Mouse (Mus musculus): ENCODE measurements around the gene Erf. TPM values are rescaled to one million over a fixed set of nuclear protein-coding genes. Genes with fewer than 3 reads are reported as not detected.

Erf gene
- polyA plus RNA-seq, 1 experiment from 2014 or later, result 22.6 TPM

- H3K9ac ChIP-seq (replicated peaks; ENCODE audit: low read length), result no peak overlapping the region
- ATAC-seq (replicated peaks; ENCODE audit: insufficient number of reproducible peaks, low FRiP score, low TSS enrichment, low read depth) (no peak), DNase-seq (ENCODE audit: low spot score) (no peak)
- H3K4me1 ChIP-seq (ENCODE audit: control insufficient read depth, insufficient read depth, low read length), result no peaks in the 10 kb centered on the region
- H3K27ac ChIP-seq (replicated peaks; ENCODE audit: low read depth, low read length), result no peak overlapping the region
- no peak overlapping the region for H3K4me3 ChIP-seq (ENCODE audit: low read depth, low read length)
- no peaks in the 10 kb centered on the region; the same call in 1 of the 2 replicates for H3K36me3 ChIP-seq (replicated peaks; ENCODE audit: control insufficient read depth, insufficient read depth, low read depth, low read length)
- 91% methylated on average over 4 of the region's 4 CpGs for WGBS
- H3K9me3 ChIP-seq (replicated peaks; ENCODE audit: control insufficient read depth, low read length), result no peaks in the 10 kb centered on the region
- H3K4me2 ChIP-seq (ENCODE audit: low read depth, low read length), result no peak overlapping the region
- no peaks in the 10 kb centered on the region for H3K27me3 ChIP-seq (ENCODE audit: control insufficient read depth, insufficient read depth, low read length)
Measured at GRCm38 (mm10) chr7:25210482-25210881, 40.1 kb downstream of the Erf start.

GRCm38 (mm10) chr7:25209161-25209622 is 41.4 kb downstream of the Erf start:
- Histone ChIP-seq H3K9me3 (replicated peaks; ENCODE audit: control insufficient read depth, low read length) (no peaks in the 10 kb centered on the region), H3K36me3 (replicated peaks; ENCODE audit: control insufficient read depth, insufficient read depth, low read depth, low read length) (no peaks in the 10 kb centered on the region; the same call in 1 of the 2 replicates), H3K27me3 (ENCODE audit: control insufficient read depth, insufficient read depth, low read length) (no peaks in the 10 kb centered on the region), H3K4me1 (ENCODE audit: control insufficient read depth, insufficient read depth, low read length) (no peaks in the 10 kb centered on the region), H3K4me2 (ENCODE audit: low read depth, low read length) (no peak overlapping the region), H3K27ac (replicated peaks; ENCODE audit: low read depth, low read length) (no peak overlapping the region), H3K9ac (replicated peaks; ENCODE audit: low read length) (no peak overlapping the region), H3K4me3 (ENCODE audit: low read depth, low read length) (no peak overlapping the region)
- WGBS, result 86% methylated on average over 3 of the region's 3 CpGs
- no peak for ATAC-seq (replicated peaks; ENCODE audit: insufficient number of reproducible peaks, low FRiP score, low TSS enrichment, low read depth)
- no peak for DNase-seq (ENCODE audit: low spot score)

- 88% methylated on average over 16 of the region's 16 CpGs for WGBS
Measured at GRCm38 (mm10) chr7:25206094-25206830, 44.3 kb downstream of the Erf start.

GRCm38 (mm10) chr7:25205355-25206093 is 45.0 kb downstream of the Erf start:
- H3K27ac ChIP-seq (replicated peaks; ENCODE audit: low read depth, low read length), result no peak overlapping the region
- no peak overlapping the region for H3K4me2 ChIP-seq (ENCODE audit: low read depth, low read length)
- no peaks in the 10 kb centered on the region for H3K4me1 ChIP-seq (ENCODE audit: control insufficient read depth, insufficient read depth, low read length)
- H3K4me3 ChIP-seq (ENCODE audit: low read depth, low read length), result no peak overlapping the region
- DNase-seq (ENCODE audit: low spot score), result no peak
- H3K9me3 ChIP-seq (replicated peaks; ENCODE audit: control insufficient read depth, low read length), result no peaks in the 10 kb centered on the region
- no peak overlapping the region; the same call in 1 of the 2 replicates for H3K9ac ChIP-seq (replicated peaks; ENCODE audit: low read length)
- ATAC-seq (replicated peaks; ENCODE audit: insufficient number of reproducible peaks, low FRiP score, low TSS enrichment, low read depth), result no peak
- H3K27me3 ChIP-seq (ENCODE audit: control insufficient read depth, insufficient read depth, low read length), result no peaks in the 10 kb centered on the region
- H3K36me3 ChIP-seq (replicated peaks; ENCODE audit: control insufficient read depth, insufficient read depth, low read depth, low read length), result no peaks in the 10 kb centered on the region; the same call in 1 of the 2 replicates
- WGBS, result 73% methylated on average over 16 of the region's 16 CpGs

More at GRCm38 (mm10) chr7:25206094-25206830, 44.3 kb downstream of the Erf start:
- no peak for ATAC-seq (replicated peaks; ENCODE audit: insufficient number of reproducible peaks, low FRiP score, low TSS enrichment, low read depth)
- H3K4me2 ChIP-seq (ENCODE audit: low read depth, low read length), result no peak overlapping the region
- H3K36me3 ChIP-seq (replicated peaks; ENCODE audit: control insufficient read depth, insufficient read depth, low read depth, low read length), result no peaks in the 10 kb centered on the region; the same call in 1 of the 2 replicates
- H3K9me3 ChIP-seq (replicated peaks; ENCODE audit: control insufficient read depth, low read length), result no peaks in the 10 kb centered on the region
- no peak for DNase-seq (ENCODE audit: low spot score)
- no peak overlapping the region for H3K9ac ChIP-seq (replicated peaks; ENCODE audit: low read length)
- H3K4me3 ChIP-seq (ENCODE audit: low read depth, low read length), result no peak overlapping the region
- H3K4me1 ChIP-seq (ENCODE audit: control insufficient read depth, insufficient read depth, low read length), result no peaks in the 10 kb centered on the region
- no peaks in the 10 kb centered on the region for H3K27me3 ChIP-seq (ENCODE audit: control insufficient read depth, insufficient read depth, low read length)
- no peak overlapping the region for H3K27ac ChIP-seq (replicated peaks; ENCODE audit: low read depth, low read length)

GRCm38 (mm10) chr7:25203624-25204023 is 46.9 kb downstream of the Erf start:
- Histone ChIP-seq H3K4me1 (ENCODE audit: control insufficient read depth, insufficient read depth, low read length) (no peaks in the 10 kb centered on the region), H3K4me2 (ENCODE audit: low read depth, low read length) (no peak overlapping the region), H3K27me3 (ENCODE audit: control insufficient read depth, insufficient read depth, low read length) (no peaks in the 10 kb centered on the region), H3K36me3 (replicated peaks; ENCODE audit: control insufficient read depth, insufficient read depth, low read depth, low read length) (no peaks in the 10 kb centered on the region; the same call in 1 of the 2 replicates), H3K4me3 (ENCODE audit: low read depth, low read length) (no peak overlapping the region), H3K9me3 (replicated peaks; ENCODE audit: control insufficient read depth, low read length) (no peaks in the 10 kb centered on the region), H3K27ac (replicated peaks; ENCODE audit: low read depth, low read length) (no peak overlapping the region), H3K9ac (replicated peaks; ENCODE audit: low read length) (no peak overlapping the region)
- DNase-seq (ENCODE audit: low spot score) (no peak), ATAC-seq (replicated peaks; ENCODE audit: insufficient number of reproducible peaks, low FRiP score, low TSS enrichment, low read depth) (no peak)
- WGBS, result 91% methylated on average over 19 of the region's 20 CpGs

- DNase-seq (ENCODE audit: low spot score) (no peak), ATAC-seq (replicated peaks; ENCODE audit: insufficient number of reproducible peaks, low FRiP score, low TSS enrichment, low read depth) (no peak)
- WGBS, result 68% methylated on average over 10 of the region's 10 CpGs
- no peaks in the 10 kb centered on the region for H3K9me3 ChIP-seq (replicated peaks; ENCODE audit: control insufficient read depth, low read length)
- H3K27ac ChIP-seq (replicated peaks; ENCODE audit: low read depth, low read length), result no peak overlapping the region
- H3K4me2 ChIP-seq (ENCODE audit: low read depth, low read length), result no peak overlapping the region
- no peaks in the 10 kb centered on the region for H3K36me3 ChIP-seq (replicated peaks; ENCODE audit: control insufficient read depth, insufficient read depth, low read depth, low read length)
- no peaks in the 10 kb centered on the region for H3K27me3 ChIP-seq (ENCODE audit: control insufficient read depth, insufficient read depth, low read length)
- H3K9ac ChIP-seq (replicated peaks; ENCODE audit: low read length), result no peak overlapping the region
- no peaks in the 10 kb centered on the region for H3K4me1 ChIP-seq (ENCODE audit: control insufficient read depth, insufficient read depth, low read length)
- H3K4me3 ChIP-seq (ENCODE audit: low read depth, low read length), result no peak overlapping the region
Measured at GRCm38 (mm10) chr7:25197384-25198018, 53.1 kb downstream of the Erf start.

GRCm38 (mm10) chr7:25196107-25196506 is 54.5 kb downstream of the Erf start:
- ATAC-seq (replicated peaks; ENCODE audit: insufficient number of reproducible peaks, low FRiP score, low TSS enrichment, low read depth), result no peak
- no peaks in the 10 kb centered on the region for H3K9me3 ChIP-seq (replicated peaks; ENCODE audit: control insufficient read depth, low read length)

More at GRCm38 (mm10) chr7:25196107-25196506, 54.5 kb downstream of the Erf start:
- H3K27me3 ChIP-seq (ENCODE audit: control insufficient read depth, insufficient read depth, low read length), result no peaks in the 10 kb centered on the region
- H3K9ac ChIP-seq (replicated peaks; ENCODE audit: low read length), result no peak overlapping the region
- H3K4me1 ChIP-seq (ENCODE audit: control insufficient read depth, insufficient read depth, low read length), result no peaks in the 10 kb centered on the region
- H3K4me3 ChIP-seq (ENCODE audit: low read depth, low read length), result no peak overlapping the region
- 85% methylated on average over 9 of the region's 9 CpGs for WGBS
- no peak overlapping the region for H3K27ac ChIP-seq (replicated peaks; ENCODE audit: low read depth, low read length)
- H3K4me2 ChIP-seq (ENCODE audit: low read depth, low read length), result no peak overlapping the region
- H3K36me3 ChIP-seq (replicated peaks; ENCODE audit: control insufficient read depth, insufficient read depth, low read depth, low read length), result no peaks in the 10 kb centered on the region
- no peak for DNase-seq (ENCODE audit: low spot score)

All from embryonic facial prominence, embryonic 11.5 days (tissue).